Mouse (Mus musculus): ENCODE measurements around the gene Enpep. TPM values are rescaled to one million over a fixed set of nuclear protein-coding genes. Genes with fewer than 3 reads are reported as not detected.

Enpep gene
- polyA plus RNA-seq, 1 experiment from 2014 or later = 1.3 TPM

DNA sequence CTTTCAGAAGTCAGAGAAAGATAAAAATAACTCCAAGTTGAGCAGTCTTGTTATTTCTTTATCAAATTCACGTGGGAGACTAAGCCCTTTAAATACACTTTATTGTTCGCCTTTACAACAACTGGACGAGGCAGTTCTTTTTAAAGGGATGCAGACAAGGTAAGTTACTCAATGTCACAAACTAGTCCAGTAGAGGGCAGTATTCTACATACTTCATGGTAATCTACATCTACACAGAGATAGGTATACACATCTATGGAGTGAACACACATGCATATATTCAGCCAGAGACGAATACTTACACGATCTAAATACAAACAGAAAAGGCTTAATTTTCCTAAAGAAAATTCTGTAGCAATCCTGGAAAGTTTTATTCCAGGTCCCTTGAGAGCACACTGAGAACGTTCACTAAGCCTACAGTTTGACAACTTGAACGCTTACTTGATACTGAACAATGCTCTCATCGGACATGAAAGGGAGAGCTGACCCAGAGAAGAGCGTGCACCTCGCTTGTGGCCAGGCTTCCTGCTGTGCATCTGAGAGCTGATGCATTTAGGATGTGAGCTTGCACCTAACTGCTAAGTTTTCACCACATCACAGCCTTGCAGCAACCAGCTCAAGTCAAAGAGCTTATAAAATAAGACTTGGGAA is 24.3 kb downstream of the Enpep start:
- peak; percentile 68; the same call in 1 of the 2 replicates for ATAC-seq (ENCODE audit: low FRiP score, low TSS enrichment)
- no peak overlapping the region for H3K4me2 ChIP-seq (ENCODE audit: low read length)
- no peak overlapping the region for H3K27ac ChIP-seq (replicated peaks; ENCODE audit: low read depth, low read length)
- DNase-seq = peak; percentile 94
- H3K9me3 ChIP-seq (ENCODE audit: control insufficient read depth, low read length) = no peaks in the 10 kb centered on the region
- no peak overlapping the region for H3K9ac ChIP-seq (replicated peaks; ENCODE audit: low read length)
- no peaks in the 10 kb centered on the region for H3K27me3 ChIP-seq (ENCODE audit: control insufficient read depth, insufficient read depth, low read length)
- no peaks in the 10 kb centered on the region for H3K36me3 ChIP-seq (ENCODE audit: control insufficient read depth, insufficient read depth, low read length)
- no peak overlapping the region for H3K4me3 ChIP-seq (replicated peaks; ENCODE audit: low read depth, low read length)
- no peaks in the 10 kb centered on the region for H3K4me1 ChIP-seq (ENCODE audit: control insufficient read depth, insufficient read depth, low read length)
- 44% methylated on average over 10 of the region's 10 CpGs for WGBS

DNA sequence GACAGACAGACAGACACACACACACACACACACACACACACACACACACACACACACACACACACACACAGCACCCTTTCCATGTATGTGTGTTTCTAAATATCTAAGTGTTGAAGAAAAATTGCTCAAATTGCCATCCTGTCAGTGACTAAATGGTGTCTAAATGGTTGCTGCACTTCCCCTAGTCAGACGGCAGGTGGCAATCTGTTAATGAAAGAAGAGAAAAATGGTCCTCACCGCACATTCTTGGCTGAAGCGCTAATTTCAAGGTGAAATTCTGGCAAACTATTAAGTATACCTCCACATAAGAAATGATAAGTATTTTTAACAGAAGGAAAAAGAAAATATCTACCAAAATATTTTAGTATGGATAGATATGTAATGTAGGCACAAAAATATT is 28.6 kb downstream of the Enpep start:
- H3K9ac ChIP-seq (replicated peaks; ENCODE audit: low read length) = no peak overlapping the region
- no peaks in the 10 kb centered on the region for H3K36me3 ChIP-seq (ENCODE audit: control insufficient read depth, insufficient read depth, low read length)
- ATAC-seq (ENCODE audit: low FRiP score, low TSS enrichment) (no peak), DNase-seq (peak; percentile 91)
- H3K4me3 ChIP-seq (replicated peaks; ENCODE audit: low read depth, low read length) = no peak overlapping the region
- no peaks in the 10 kb centered on the region for H3K4me1 ChIP-seq (ENCODE audit: control insufficient read depth, insufficient read depth, low read length)
- no peak overlapping the region for H3K27ac ChIP-seq (replicated peaks; ENCODE audit: low read depth, low read length)
- no peaks in the 10 kb centered on the region for H3K27me3 ChIP-seq (ENCODE audit: control insufficient read depth, insufficient read depth, low read length)
- no peak overlapping the region for H3K4me2 ChIP-seq (ENCODE audit: low read length)
- no peaks in the 10 kb centered on the region for H3K9me3 ChIP-seq (ENCODE audit: control insufficient read depth, low read length)
- 10% methylated on average over 3 of the region's 3 CpGs for WGBS

DNA sequence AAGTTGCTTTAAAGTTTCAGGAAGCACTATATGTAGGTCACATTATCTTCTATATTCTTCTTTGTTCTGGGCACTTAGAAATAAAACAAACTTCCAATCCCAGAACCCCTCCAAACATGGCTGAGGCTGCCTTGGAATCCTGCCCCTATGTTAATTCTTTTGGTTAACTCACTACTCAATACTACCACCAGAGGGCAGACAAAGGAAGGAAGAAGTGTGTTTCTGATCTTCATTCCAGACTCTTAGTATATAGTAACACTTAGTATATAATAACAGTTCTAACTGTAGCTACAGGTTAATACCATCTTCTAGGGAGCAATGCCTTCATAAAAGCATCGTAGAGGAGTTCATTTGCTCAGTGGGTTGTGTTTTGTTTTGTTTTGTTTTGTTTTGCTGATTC is 32.6 kb downstream of the Enpep start:
- DNase-seq = peak; percentile 82
- Histone ChIP-seq H3K9me3 (ENCODE audit: control insufficient read depth, low read length) (no peaks in the 10 kb centered on the region), H3K36me3 (ENCODE audit: control insufficient read depth, insufficient read depth, low read length) (no peaks in the 10 kb centered on the region), H3K27ac (replicated peaks; ENCODE audit: low read depth, low read length) (no peak overlapping the region), H3K4me1 (ENCODE audit: control insufficient read depth, insufficient read depth, low read length) (no peaks in the 10 kb centered on the region), H3K4me3 (replicated peaks; ENCODE audit: low read depth, low read length) (no peak overlapping the region), H3K9ac (replicated peaks; ENCODE audit: low read length) (no peak overlapping the region), H3K4me2 (ENCODE audit: low read length) (no peak overlapping the region), H3K27me3 (ENCODE audit: control insufficient read depth, insufficient read depth, low read length) (no peaks in the 10 kb centered on the region)
- no peak for ATAC-seq (ENCODE audit: low FRiP score, low TSS enrichment)
- WGBS = 87% methylated on average over 1 of the region's 1 CpGs

DNA sequence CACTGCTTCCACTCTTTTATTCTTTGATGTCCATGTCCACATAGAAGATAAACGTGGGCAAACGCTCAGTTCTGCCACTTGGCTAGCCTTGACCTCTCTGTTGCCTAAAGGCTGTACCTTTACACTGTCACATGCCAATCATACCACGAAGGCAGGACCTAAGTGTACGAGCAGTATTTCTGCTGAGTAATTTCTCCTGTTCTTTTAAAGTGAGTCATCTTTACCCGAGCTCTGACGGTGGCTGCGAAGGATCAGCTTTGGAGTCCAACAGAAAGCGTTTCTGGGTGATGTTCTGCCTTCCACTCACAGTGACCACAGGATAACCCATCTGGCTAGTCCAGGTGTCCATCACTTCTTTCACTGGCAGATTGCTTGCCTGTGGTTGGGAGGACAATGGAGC is 33.9 kb downstream of the Enpep start:
- no peak overlapping the region for H3K4me2 ChIP-seq (ENCODE audit: low read length)
- no peaks in the 10 kb centered on the region for H3K4me1 ChIP-seq (ENCODE audit: control insufficient read depth, insufficient read depth, low read length)
- no peaks in the 10 kb centered on the region for H3K27me3 ChIP-seq (ENCODE audit: control insufficient read depth, insufficient read depth, low read length)
- H3K9me3 ChIP-seq (ENCODE audit: control insufficient read depth, low read length) = no peaks in the 10 kb centered on the region
- WGBS = 89% methylated on average over 8 of the region's 8 CpGs
- no peak overlapping the region for H3K27ac ChIP-seq (replicated peaks; ENCODE audit: low read depth, low read length)
- no peak overlapping the region for H3K9ac ChIP-seq (replicated peaks; ENCODE audit: low read length)
- no peak for ATAC-seq (ENCODE audit: low FRiP score, low TSS enrichment)
- no peaks in the 10 kb centered on the region for H3K36me3 ChIP-seq (ENCODE audit: control insufficient read depth, insufficient read depth, low read length)
- no peak for DNase-seq
- no peak overlapping the region for H3K4me3 ChIP-seq (replicated peaks; ENCODE audit: low read depth, low read length)

DNA sequence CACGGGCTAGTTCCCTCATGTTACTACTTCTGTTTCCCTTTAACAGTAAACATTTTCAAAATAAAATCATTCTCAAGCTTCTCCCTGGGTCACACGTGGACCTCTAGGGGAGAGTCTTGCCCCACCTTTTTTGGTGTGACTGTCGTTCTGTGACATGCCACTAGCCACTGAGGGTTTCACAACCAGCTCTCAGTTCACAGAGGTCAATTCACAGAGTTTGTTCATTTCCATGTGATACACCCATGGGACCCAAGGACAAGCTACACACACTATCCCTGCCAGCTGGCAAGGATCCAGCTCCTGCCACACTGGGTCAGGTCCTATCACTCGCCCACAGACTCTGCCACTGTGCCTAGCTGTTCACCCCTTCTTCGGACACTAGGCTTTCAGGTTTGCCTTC is 35.5 kb downstream of the Enpep start:
- DNase-seq (no peak), ATAC-seq (ENCODE audit: low FRiP score, low TSS enrichment) (no peak)
- no peak overlapping the region for H3K9ac ChIP-seq (replicated peaks; ENCODE audit: low read length)
- no peak overlapping the region for H3K27ac ChIP-seq (replicated peaks; ENCODE audit: low read depth, low read length)
- no peaks in the 10 kb centered on the region for H3K9me3 ChIP-seq (ENCODE audit: control insufficient read depth, low read length)
- no peaks in the 10 kb centered on the region for H3K4me1 ChIP-seq (ENCODE audit: control insufficient read depth, insufficient read depth, low read length)
- no peak overlapping the region for H3K4me3 ChIP-seq (replicated peaks; ENCODE audit: low read depth, low read length)
- no peak overlapping the region for H3K4me2 ChIP-seq (ENCODE audit: low read length)
- 79% methylated on average over 5 of the region's 5 CpGs for WGBS
- H3K36me3 ChIP-seq (ENCODE audit: control insufficient read depth, insufficient read depth, low read length) = no peaks in the 10 kb centered on the region
- no peaks in the 10 kb centered on the region for H3K27me3 ChIP-seq (ENCODE audit: control insufficient read depth, insufficient read depth, low read length)

DNA sequence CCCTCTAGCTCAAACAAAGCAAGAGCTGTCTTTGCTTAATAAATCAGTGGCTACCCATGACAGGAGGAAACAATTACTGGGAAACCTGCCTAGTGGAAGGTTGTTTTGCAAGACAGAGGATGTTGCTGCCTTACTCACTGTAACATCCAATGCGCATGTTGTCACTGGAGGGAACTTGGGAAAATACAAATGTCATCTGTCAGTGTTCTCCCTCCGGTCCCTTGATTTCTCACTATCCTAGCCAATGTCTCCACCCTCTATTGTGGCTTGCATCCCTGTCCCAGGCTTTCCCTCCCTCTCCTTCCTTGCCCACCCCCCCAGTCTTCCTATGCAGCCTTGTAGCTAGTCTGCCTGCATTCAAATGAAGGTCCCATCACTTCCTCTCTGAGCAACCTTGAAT is 36.6 kb downstream of the Enpep start:
- H3K4me1 ChIP-seq (ENCODE audit: control insufficient read depth, insufficient read depth, low read length) = no peaks in the 10 kb centered on the region
- H3K36me3 ChIP-seq (ENCODE audit: control insufficient read depth, insufficient read depth, low read length) = no peaks in the 10 kb centered on the region
- ATAC-seq (ENCODE audit: low FRiP score, low TSS enrichment) (no peak), DNase-seq (no peak)
- no peaks in the 10 kb centered on the region for H3K27me3 ChIP-seq (ENCODE audit: control insufficient read depth, insufficient read depth, low read length)
- WGBS = 37% methylated on average over 2 of the region's 2 CpGs
- H3K27ac ChIP-seq (replicated peaks; ENCODE audit: low read depth, low read length) = no peak overlapping the region
- H3K4me3 ChIP-seq (replicated peaks; ENCODE audit: low read depth, low read length) = no peak overlapping the region
- H3K4me2 ChIP-seq (ENCODE audit: low read length) = no peak overlapping the region
- H3K9me3 ChIP-seq (ENCODE audit: control insufficient read depth, low read length) = no peaks in the 10 kb centered on the region
- no peak overlapping the region for H3K9ac ChIP-seq (replicated peaks; ENCODE audit: low read length)

DNA sequence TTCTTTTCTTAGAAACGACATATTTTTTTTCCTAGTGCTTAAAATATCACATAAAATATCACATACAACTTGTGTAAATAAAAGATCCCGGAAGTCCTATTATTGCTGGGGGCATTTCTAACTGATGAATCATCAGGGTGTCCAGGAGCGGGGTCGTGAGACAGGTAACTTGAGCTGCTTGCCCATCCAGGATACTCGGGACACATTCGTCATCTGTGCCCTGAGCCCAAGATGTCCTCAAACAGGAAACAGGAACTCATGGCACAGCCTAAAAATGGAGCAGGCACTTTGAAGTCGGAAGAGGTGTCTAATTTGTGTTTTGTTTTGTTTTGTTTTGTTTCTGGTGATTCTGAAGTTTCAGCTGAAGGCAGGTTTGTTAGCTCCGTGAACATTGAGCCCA is 43.0 kb downstream of the Enpep start:
- Histone ChIP-seq H3K27me3 (ENCODE audit: control insufficient read depth, insufficient read depth, low read length) (no peaks in the 10 kb centered on the region), H3K27ac (replicated peaks; ENCODE audit: low read depth, low read length) (no peak overlapping the region), H3K9me3 (ENCODE audit: control insufficient read depth, low read length) (no peaks in the 10 kb centered on the region), H3K4me2 (ENCODE audit: low read length) (no peak overlapping the region), H3K36me3 (ENCODE audit: control insufficient read depth, insufficient read depth, low read length) (no peaks in the 10 kb centered on the region), H3K9ac (replicated peaks; ENCODE audit: low read length) (no peak overlapping the region), H3K4me3 (replicated peaks; ENCODE audit: low read depth, low read length) (no peak overlapping the region), H3K4me1 (ENCODE audit: control insufficient read depth, insufficient read depth, low read length) (no peaks in the 10 kb centered on the region)
- DNase-seq = no peak
- WGBS = 89% methylated on average over 8 of the region's 8 CpGs
- no peak for ATAC-seq (ENCODE audit: low FRiP score, low TSS enrichment)

DNA sequence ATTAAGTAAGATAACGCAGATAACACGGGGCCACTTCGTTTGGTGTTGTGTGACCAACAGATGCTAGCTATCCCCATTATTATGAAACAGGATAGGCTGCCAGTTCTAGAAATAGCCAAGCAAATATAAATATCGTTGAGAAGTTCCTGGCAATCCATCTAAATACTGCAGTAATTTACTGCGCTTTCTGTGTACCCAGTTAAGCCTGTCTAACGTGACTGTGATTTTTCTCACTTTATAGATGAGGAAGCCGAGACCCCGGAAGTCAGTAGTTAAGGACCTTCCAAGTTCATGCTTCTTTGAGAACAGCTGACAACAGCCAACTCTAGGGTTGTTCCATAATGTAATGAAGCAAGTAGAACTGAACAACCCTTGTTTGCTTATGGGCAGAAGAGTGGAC is 45.4 kb downstream of the Enpep start:
- no peak for ATAC-seq (ENCODE audit: low FRiP score, low TSS enrichment)
- no peak overlapping the region for H3K9ac ChIP-seq (replicated peaks; ENCODE audit: low read length)
- DNase-seq = no peak
- no peak overlapping the region for H3K4me2 ChIP-seq (ENCODE audit: low read length)
- H3K27ac ChIP-seq (replicated peaks; ENCODE audit: low read depth, low read length) = no peak overlapping the region
- H3K27me3 ChIP-seq (ENCODE audit: control insufficient read depth, insufficient read depth, low read length) = no peaks in the 10 kb centered on the region
- WGBS = 92% methylated on average over 8 of the region's 8 CpGs
- no peak overlapping the region for H3K4me3 ChIP-seq (replicated peaks; ENCODE audit: low read depth, low read length)
- H3K36me3 ChIP-seq (ENCODE audit: control insufficient read depth, insufficient read depth, low read length) = no peaks in the 10 kb centered on the region
- no peaks in the 10 kb centered on the region for H3K9me3 ChIP-seq (ENCODE audit: control insufficient read depth, low read length)
- no peaks in the 10 kb centered on the region for H3K4me1 ChIP-seq (ENCODE audit: control insufficient read depth, insufficient read depth, low read length)

DNA sequence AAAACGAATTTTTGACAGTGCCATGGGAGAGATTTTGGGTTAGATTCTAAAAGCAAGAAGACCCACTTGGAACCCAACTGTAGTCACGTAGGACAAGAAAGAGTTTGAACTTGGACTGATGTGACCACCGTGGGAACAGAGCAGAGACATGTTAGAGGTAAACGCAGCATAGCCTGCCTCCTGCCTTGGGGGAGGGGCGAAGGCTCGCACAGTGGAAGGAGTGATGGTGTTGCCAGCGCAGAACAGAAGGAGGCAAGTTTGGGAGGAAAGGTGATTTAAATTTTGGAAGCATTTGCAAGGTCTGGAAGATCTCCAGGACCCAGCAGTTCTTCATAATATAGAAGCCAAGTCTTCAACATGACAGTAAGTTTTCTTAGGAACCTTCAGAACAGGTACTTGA is 46.1 kb downstream of the Enpep start:
- ATAC-seq (ENCODE audit: low FRiP score, low TSS enrichment) (no peak), DNase-seq (no peak)
- Histone ChIP-seq H3K9ac (replicated peaks; ENCODE audit: low read length) (no peak overlapping the region), H3K36me3 (ENCODE audit: control insufficient read depth, insufficient read depth, low read length) (no peaks in the 10 kb centered on the region), H3K27ac (replicated peaks; ENCODE audit: low read depth, low read length) (no peak overlapping the region), H3K27me3 (ENCODE audit: control insufficient read depth, insufficient read depth, low read length) (no peaks in the 10 kb centered on the region), H3K4me3 (replicated peaks; ENCODE audit: low read depth, low read length) (no peak overlapping the region), H3K4me1 (ENCODE audit: control insufficient read depth, insufficient read depth, low read length) (no peaks in the 10 kb centered on the region), H3K9me3 (ENCODE audit: control insufficient read depth, low read length) (no peaks in the 10 kb centered on the region), H3K4me2 (ENCODE audit: low read length) (no peak overlapping the region)
- WGBS = 79% methylated on average over 7 of the region's 7 CpGs

Data from midbrain, embryonic 14.5 days (tissue).